Mouse (Mus musculus): ENCODE measurements at regions not wholly inside any gene's neighbourhood (a gene's known extent, or its start where the extent isn't known, plus 50 kb on each side); places are given as distances from the start of the nearest gene placed in this dataset.

GRCm38 (mm10) chr2:118013156-118013555 is 98.5 kb upstream of the Thbs1 start:
- no peak for TF ChIP-seq CTCF (IDR thresholded peaks at IDR 0.05; ENCODE audit: extremely low read depth, insufficient read depth, insufficient read length, insufficient replicate concordance)
- no peak for TF ChIP-seq POLR2A (IDR thresholded peaks at IDR 0.05; ENCODE audit: low read depth, low read length)

All from spleen, adult 2 months (tissue).